Mouse (Mus musculus): Measurements from ENCODE around the gene Syce3. TPM values are rescaled to one million over a fixed set of nuclear protein-coding genes. Genes with fewer than 3 reads are reported as not detected.

Gene Syce3
- polyA plus RNA-seq, 1 experiment: not detected

DNA sequence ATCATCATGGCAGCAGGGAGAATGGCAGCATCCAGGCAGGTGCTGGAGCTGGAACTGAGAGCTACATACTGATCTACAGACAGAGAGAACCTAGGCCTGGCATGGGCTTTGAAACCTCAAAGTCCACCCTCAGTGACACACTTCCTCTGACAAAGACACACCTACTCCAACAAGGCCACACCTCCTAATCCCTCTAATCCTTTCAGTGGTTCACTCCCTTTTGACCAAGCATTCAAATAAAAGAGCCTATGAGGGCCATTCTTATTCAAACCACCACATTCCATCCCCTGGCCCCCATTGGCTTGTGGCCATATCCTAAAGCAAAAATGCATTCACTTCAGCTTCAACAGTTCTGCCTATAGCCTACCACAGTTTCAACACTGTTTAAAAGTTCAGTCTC is 3.6 kb downstream of the Syce3 start:
- Histone ChIP-seq H3K9me3 (replicated peaks; ENCODE audit: control insufficient read depth, insufficient read depth, low read length, poor library complexity, severe bottlenecking) (no peaks in the 10 kb centered on the region), H3K36me3 (ENCODE audit: control insufficient read depth, insufficient read depth, low read length, poor library complexity, severe bottlenecking) (no peaks in the 10 kb centered on the region), H3K4me1 (ENCODE audit: control insufficient read depth, insufficient read depth, low read length) (no peaks in the 10 kb centered on the region), H3K27me3 (ENCODE audit: control insufficient read depth, insufficient read depth, low read length, poor library complexity, severe bottlenecking) (no peaks in the 10 kb centered on the region), H3K9ac (ENCODE audit: low read depth, poor library complexity, severe bottlenecking) (no peak overlapping the region), H3K27ac (ENCODE audit: insufficient read depth, low read length) (no peak overlapping the region), H3K4me3 (ENCODE audit: low read depth, low read length) (no peak overlapping the region)
- TF ChIP-seq CTCF (IDR thresholded peaks at IDR 0.05; ENCODE audit: low read depth, low read length) (no peak), EP300 (IDR thresholded peaks at IDR 0.05; ENCODE audit: insufficient read depth, low read depth, low read length) (no peak), POLR2A (IDR thresholded peaks at IDR 0.05; ENCODE audit: insufficient read depth, low read length) (no peak)

DNA sequence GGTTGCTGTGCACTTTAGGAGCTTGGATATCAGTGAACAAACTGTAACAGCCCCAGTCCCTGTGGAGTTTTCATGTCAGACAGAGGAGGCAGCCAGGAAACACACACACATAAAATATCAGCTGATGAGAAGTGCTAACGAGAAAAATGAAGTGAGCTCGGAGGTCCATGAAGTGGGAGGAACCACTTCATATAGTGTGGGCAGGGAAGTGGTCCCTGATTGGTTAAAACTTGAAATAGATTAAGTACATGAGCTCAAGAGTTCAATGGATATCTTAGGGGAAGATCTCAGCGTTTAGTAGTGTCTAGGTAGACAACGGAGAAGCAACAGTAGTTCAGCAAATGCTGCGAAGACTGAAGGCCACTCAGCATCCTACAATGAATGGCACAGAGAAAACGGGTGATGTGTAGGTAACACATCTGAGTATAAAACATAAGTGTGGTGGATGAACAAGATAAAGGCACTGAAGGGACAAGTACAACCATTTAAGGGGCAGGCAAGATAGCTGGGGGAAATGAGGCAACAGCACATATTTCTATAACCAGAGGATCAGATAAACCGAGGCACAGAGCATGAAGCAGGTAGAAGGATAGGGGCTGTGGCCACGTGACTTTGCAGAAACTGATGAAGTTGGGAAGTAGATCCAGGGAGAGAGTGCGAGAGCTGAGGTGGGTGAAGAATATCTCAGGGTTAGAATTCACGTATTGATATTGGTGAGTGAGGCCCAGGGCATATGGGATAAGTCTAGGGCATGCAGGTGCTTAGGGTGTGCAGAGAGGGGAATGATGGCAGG is 5.3 kb downstream of the Syce3 start:
- TF ChIP-seq POLR2A (IDR thresholded peaks at IDR 0.05; ENCODE audit: insufficient read depth, low read length): no peak
- TF ChIP-seq EP300 (IDR thresholded peaks at IDR 0.05; ENCODE audit: insufficient read depth, low read depth, low read length): no peak
- TF ChIP-seq CTCF (IDR thresholded peaks at IDR 0.05; ENCODE audit: low read depth, low read length): no peak
- Histone ChIP-seq H3K27me3 (ENCODE audit: control insufficient read depth, insufficient read depth, low read length, poor library complexity, severe bottlenecking) (no peaks in the 10 kb centered on the region), H3K36me3 (ENCODE audit: control insufficient read depth, insufficient read depth, low read length, poor library complexity, severe bottlenecking) (no peaks in the 10 kb centered on the region), H3K27ac (ENCODE audit: insufficient read depth, low read length) (no peak overlapping the region), H3K9ac (ENCODE audit: low read depth, poor library complexity, severe bottlenecking) (no peak overlapping the region), H3K4me1 (ENCODE audit: control insufficient read depth, insufficient read depth, low read length) (no peaks in the 10 kb centered on the region), H3K9me3 (replicated peaks; ENCODE audit: control insufficient read depth, insufficient read depth, low read length, poor library complexity, severe bottlenecking) (no peaks in the 10 kb centered on the region), H3K4me3 (ENCODE audit: low read depth, low read length) (no peak overlapping the region)

- no peaks in the 10 kb centered on the region for H3K36me3 ChIP-seq (ENCODE audit: control insufficient read depth, insufficient read depth, low read length, poor library complexity, severe bottlenecking)
- no peak overlapping the region for H3K4me3 ChIP-seq (ENCODE audit: low read depth, low read length)
- no peaks in the 10 kb centered on the region for H3K9me3 ChIP-seq (replicated peaks; ENCODE audit: control insufficient read depth, insufficient read depth, low read length, poor library complexity, severe bottlenecking)
- TF ChIP-seq POLR2A (IDR thresholded peaks at IDR 0.05; ENCODE audit: insufficient read depth, low read length) (no peak), CTCF (IDR thresholded peaks at IDR 0.05; ENCODE audit: low read depth, low read length) (no peak)
- peaks cover 2% of the 10 kb centered on the region for H3K4me1 ChIP-seq (ENCODE audit: control insufficient read depth, insufficient read depth, low read length)
- no peak overlapping the region for H3K9ac ChIP-seq (ENCODE audit: low read depth, poor library complexity, severe bottlenecking)
- no peak overlapping the region for H3K27ac ChIP-seq (ENCODE audit: insufficient read depth, low read length)
- H3K27me3 ChIP-seq (ENCODE audit: control insufficient read depth, insufficient read depth, low read length, poor library complexity, severe bottlenecking): no peaks in the 10 kb centered on the region
Measured at GRCm38 (mm10) chr15:89402471-89402870, 7.8 kb downstream of the Syce3 start.

- H3K9me3 ChIP-seq (replicated peaks; ENCODE audit: control insufficient read depth, insufficient read depth, low read length, poor library complexity, severe bottlenecking): no peaks in the 10 kb centered on the region
Measured at GRCm38 (mm10) chr15:89399716-89400115, 10.6 kb downstream of the Syce3 start.

DNA sequence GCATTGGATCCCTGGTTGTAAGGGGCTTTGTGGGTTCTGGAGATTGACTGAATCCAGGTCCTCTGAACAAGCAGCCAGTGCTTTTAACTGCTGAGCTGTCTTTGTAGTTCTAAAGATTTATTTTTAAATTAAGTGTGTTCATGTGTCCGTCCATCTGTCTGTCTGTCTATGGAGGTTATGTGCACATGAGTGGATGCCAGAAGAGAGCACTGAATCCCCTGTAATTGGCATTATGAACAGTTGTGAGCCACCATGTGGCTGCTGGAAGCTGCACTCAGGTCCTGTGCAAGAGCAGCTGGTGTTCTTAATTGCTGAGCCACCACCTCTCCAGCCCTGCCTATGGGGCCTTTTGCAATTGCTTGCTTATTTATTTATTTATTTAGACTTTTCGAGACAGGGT is 12.2 kb downstream of the Syce3 start:
- TF ChIP-seq POLR2A (IDR thresholded peaks at IDR 0.05; ENCODE audit: insufficient read depth, low read length) (no peak), CTCF (IDR thresholded peaks at IDR 0.05; ENCODE audit: low read depth, low read length) (no peak), EP300 (IDR thresholded peaks at IDR 0.05; ENCODE audit: insufficient read depth, low read depth, low read length) (no peak)
- no peaks in the 10 kb centered on the region for H3K27me3 ChIP-seq (ENCODE audit: control insufficient read depth, insufficient read depth, low read length, poor library complexity, severe bottlenecking)
- no peak overlapping the region for H3K4me3 ChIP-seq (ENCODE audit: low read depth, low read length)

More at GRCm38 (mm10) chr15:89399716-89400115, 10.6 kb downstream of the Syce3 start:
- H3K4me1 ChIP-seq (ENCODE audit: control insufficient read depth, insufficient read depth, low read length): peaks cover 2% of the 10 kb centered on the region
- no peak overlapping the region for H3K9ac ChIP-seq (ENCODE audit: low read depth, poor library complexity, severe bottlenecking)
- H3K27ac ChIP-seq (ENCODE audit: insufficient read depth, low read length): no peak overlapping the region
- TF ChIP-seq CTCF (IDR thresholded peaks at IDR 0.05; ENCODE audit: low read depth, low read length) (no peak), EP300 (IDR thresholded peaks at IDR 0.05; ENCODE audit: insufficient read depth, low read depth, low read length) (peak; percentile 90)
- H3K4me3 ChIP-seq (ENCODE audit: low read depth, low read length): no peak overlapping the region
- no peaks in the 10 kb centered on the region for H3K36me3 ChIP-seq (ENCODE audit: control insufficient read depth, insufficient read depth, low read length, poor library complexity, severe bottlenecking)
- H3K27me3 ChIP-seq (ENCODE audit: control insufficient read depth, insufficient read depth, low read length, poor library complexity, severe bottlenecking): no peaks in the 10 kb centered on the region

DNA sequence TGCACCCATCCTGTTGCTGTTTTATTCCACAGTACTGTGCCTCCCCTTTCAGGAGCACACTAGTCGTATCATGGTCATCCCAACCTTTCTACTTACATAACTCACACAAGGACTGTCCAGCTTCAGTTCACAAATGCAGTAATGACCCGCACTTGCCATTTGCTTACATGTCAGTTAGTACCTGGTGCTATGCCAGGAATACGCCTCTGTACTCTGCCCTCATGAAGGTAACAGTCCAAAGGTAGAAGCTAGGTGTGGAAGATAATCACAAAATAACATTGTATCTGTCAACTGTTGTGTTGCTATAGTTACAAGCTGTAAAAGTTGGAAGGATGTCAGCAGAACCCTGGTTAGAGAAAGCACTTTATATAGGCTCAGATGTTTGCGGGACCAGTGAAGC is 13.4 kb downstream of the Syce3 start:
- no peak for TF ChIP-seq CTCF (IDR thresholded peaks at IDR 0.05; ENCODE audit: low read depth, low read length)
- TF ChIP-seq EP300 (IDR thresholded peaks at IDR 0.05; ENCODE audit: insufficient read depth, low read depth, low read length): no peak
- no peak for TF ChIP-seq POLR2A (IDR thresholded peaks at IDR 0.05; ENCODE audit: insufficient read depth, low read length)
- Histone ChIP-seq H3K4me3 (ENCODE audit: low read depth, low read length) (no peak overlapping the region), H3K9me3 (replicated peaks; ENCODE audit: control insufficient read depth, insufficient read depth, low read length, poor library complexity, severe bottlenecking) (no peaks in the 10 kb centered on the region), H3K4me1 (ENCODE audit: control insufficient read depth, insufficient read depth, low read length) (peaks cover 2% of the 10 kb centered on the region), H3K27ac (ENCODE audit: insufficient read depth, low read length) (no peak overlapping the region), H3K27me3 (ENCODE audit: control insufficient read depth, insufficient read depth, low read length, poor library complexity, severe bottlenecking) (no peaks in the 10 kb centered on the region), H3K9ac (ENCODE audit: low read depth, poor library complexity, severe bottlenecking) (no peak overlapping the region), H3K36me3 (ENCODE audit: control insufficient read depth, insufficient read depth, low read length, poor library complexity, severe bottlenecking) (no peaks in the 10 kb centered on the region)

More for the DNA sequence above, 12.2 kb downstream of the Syce3 start:
- H3K9ac ChIP-seq (ENCODE audit: low read depth, poor library complexity, severe bottlenecking): no peak overlapping the region
- no peaks in the 10 kb centered on the region for H3K9me3 ChIP-seq (replicated peaks; ENCODE audit: control insufficient read depth, insufficient read depth, low read length, poor library complexity, severe bottlenecking)
- H3K4me1 ChIP-seq (ENCODE audit: control insufficient read depth, insufficient read depth, low read length): peaks cover 2% of the 10 kb centered on the region
- no peak overlapping the region for H3K27ac ChIP-seq (ENCODE audit: insufficient read depth, low read length)
- no peaks in the 10 kb centered on the region for H3K36me3 ChIP-seq (ENCODE audit: control insufficient read depth, insufficient read depth, low read length, poor library complexity, severe bottlenecking)

Data from ES-Bruce4 (cell line).